Mouse (Mus musculus) heart, embryonic 11.5 days (tissue): ENCODE results near the gene Ovol2. TPM values are rescaled to one million over a fixed set of nuclear protein-coding genes. Genes with fewer than 3 reads are reported as not detected.

ENCODE experiments used
- ATAC-seq: fragments of 200-750 bp; cut with Nextera tagmentation; replicated peaks from 2 replicates; pipeline ENCODE4 v1.8.0; 2017; ENCODE audit warnings: moderate library complexity; ENCODE audit not compliant: insufficient number of reproducible peaks, low FRiP score, low TSS enrichment
- H3K27ac ChIP-seq: fragments of 300-500 bp; sonication (generic); 2 replicates; pipeline ENCODE4 v1.5.1; 2014; ENCODE audit warnings: mild to moderate bottlenecking, low read depth, low read length
- H3K27me3 ChIP-seq: fragments of 300-500 bp; sonication (generic); 2 replicates; pipeline ENCODE4 v1.6.1; 2014; ENCODE audit warnings: mild to moderate bottlenecking, low read length, mixed read lengths; ENCODE audit not compliant: control insufficient read depth, insufficient read depth
- H3K36me3 ChIP-seq: fragments of 300-500 bp; sonication (generic); 2 replicates; pipeline ENCODE4 v1.6.1; 2014; ENCODE audit warnings: mild to moderate bottlenecking, low read length, moderate library complexity, mixed read lengths; ENCODE audit not compliant: control insufficient read depth, insufficient read depth
- H3K4me1 ChIP-seq: fragments of 300-500 bp; sonication (generic); 2 replicates; pipeline ENCODE4 v1.6.1; 2014; ENCODE audit warnings: low read length; ENCODE audit not compliant: control insufficient read depth, insufficient read depth
- H3K4me2 ChIP-seq: fragments of 300-500 bp; sonication (generic); 2 replicates; pipeline ENCODE4 v1.6.1; 2014; ENCODE audit warnings: mild to moderate bottlenecking, moderate library complexity
- H3K4me3 ChIP-seq: fragments of 300-500 bp; sonication (generic); 2 replicates; pipeline ENCODE4 v1.5.1; 2014; ENCODE audit warnings: low read depth, low read length
- H3K9ac ChIP-seq: fragments of 300-500 bp; sonication (generic); 2 replicates; pipeline ENCODE4 v1.6.1; 2014; ENCODE audit warnings: mild to moderate bottlenecking, low read depth, low read length, moderate library complexity
- H3K9me3 ChIP-seq: fragments of 300-500 bp; sonication (generic); replicated peaks from 2 replicates; pipeline ENCODE4 v1.6.1; 2016; ENCODE audit warnings: low read length; ENCODE audit not compliant: control insufficient read depth
- WGBS: fragments of 180-500 bp; shearing (Covaris S2); extraction: QIAGEN DNeasy Blood & Tissue Kit; methylation state at CpG from one replicate; pipeline ENCODE4 v1.1.7; 2014; ENCODE audit not compliant: insufficient replicate concordance; 5-methylcytosine and 5-hydroxymethylcytosine counted together
- polyA plus RNA-seq: library from polyadenylated mRNA; unstranded; fragments of >200 nt; fragmentation: Nextera tagmentation; extraction: Ambion mirVana; gene quantifications from 2 replicates; pipeline ENCODE4 v1.2.1, GENCODE M21; 2014

Gene Ovol2
- polyA plus RNA-seq, 1 experiment from 2014 or later: 0.10 TPM

DNA sequence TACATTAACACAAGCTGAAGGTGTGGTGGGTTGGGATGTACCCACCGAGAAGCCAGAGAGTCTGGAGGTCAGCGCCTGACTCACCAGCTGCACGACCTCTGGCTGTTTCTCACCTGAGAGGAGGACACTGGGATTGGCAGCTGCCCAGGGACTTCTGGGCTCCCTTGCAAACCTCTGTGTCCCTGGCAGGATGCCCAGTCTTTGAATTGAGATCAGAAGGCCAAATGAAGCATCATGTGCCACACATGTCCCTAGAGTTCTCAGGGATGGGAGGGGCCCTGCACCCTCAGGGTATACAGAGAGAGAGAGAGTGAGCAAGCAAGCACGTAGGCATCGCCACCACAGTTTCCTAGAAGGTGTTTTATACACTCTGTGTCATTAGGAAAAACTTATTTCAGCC, 52.2 kb downstream of the Ovol2 start:
- 85% methylated on average over 5 of the region's 5 CpGs for WGBS
- Histone ChIP-seq H3K36me3 (peaks cover 3% of the 10 kb centered on the region), H3K9ac (no peak overlapping the region), H3K4me2 (no peak overlapping the region), H3K27me3 (no peaks in the 10 kb centered on the region), H3K4me1 (peaks cover 11% of the 10 kb centered on the region), H3K27ac (no peak overlapping the region), H3K9me3 (no peaks in the 10 kb centered on the region), H3K4me3 (no peak overlapping the region)
- no peak for ATAC-seq

DNA sequence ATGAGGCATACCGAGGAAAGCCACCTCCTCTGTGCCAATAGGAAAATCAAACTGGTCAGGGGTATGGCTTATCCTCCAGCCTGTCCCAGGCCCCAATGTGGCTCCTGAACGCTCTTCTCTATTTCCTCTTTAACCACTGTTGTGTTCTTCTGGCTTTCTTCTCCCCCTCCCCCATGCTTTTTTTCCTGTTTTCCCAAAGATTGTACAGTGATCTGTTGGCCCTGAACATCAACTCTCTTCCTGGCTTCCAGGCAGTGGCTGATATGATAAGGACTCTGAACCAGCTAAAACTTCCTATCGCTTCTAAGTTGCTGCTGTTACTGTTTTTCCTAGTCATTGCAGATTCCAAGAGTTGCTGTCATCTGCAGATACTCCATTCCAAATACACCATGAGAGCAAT, 55.1 kb downstream of the Ovol2 start:
- Histone ChIP-seq H3K36me3 (peaks cover 3% of the 10 kb centered on the region), H3K9me3 (no peaks in the 10 kb centered on the region), H3K27me3 (no peaks in the 10 kb centered on the region), H3K4me1 (peaks cover 12% of the 10 kb centered on the region), H3K27ac (peak overlapping the region; percentile 60; the same call in 1 of the 2 replicates), H3K4me2 (no peak overlapping the region), H3K4me3 (no peak overlapping the region), H3K9ac (no peak overlapping the region)
- peak; percentile 37; the same call in 1 of the 2 replicates for ATAC-seq
- 65% methylated on average over 3 of the region's 3 CpGs for WGBS

DNA sequence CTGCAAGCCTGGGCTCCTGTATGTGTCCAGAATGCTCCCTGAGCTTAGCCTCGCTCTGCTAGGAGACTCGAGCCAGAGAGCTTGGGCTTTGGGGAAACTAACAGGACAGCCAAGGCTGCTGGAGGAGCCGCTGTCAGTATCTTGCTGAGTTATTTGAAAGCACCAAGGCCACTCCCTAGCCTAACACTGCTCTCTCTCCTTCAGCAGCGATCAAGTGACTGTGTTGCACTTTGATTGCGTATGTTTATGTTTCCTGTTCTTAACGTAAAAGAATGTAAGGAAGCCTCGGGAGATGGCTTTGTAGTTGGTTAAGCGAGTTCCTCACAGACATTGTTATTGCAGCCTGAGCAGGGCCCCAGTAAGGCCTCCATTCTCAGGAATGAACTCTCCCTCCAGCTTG, 57.2 kb downstream of the Ovol2 start:
- H3K36me3 ChIP-seq: no peaks in the 10 kb centered on the region; the same call in none of the 2 replicates
- no peak overlapping the region for H3K4me3 ChIP-seq
- no peak overlapping the region for H3K4me2 ChIP-seq
- H3K4me1 ChIP-seq: peaks cover 10% of the 10 kb centered on the region
- no peaks in the 10 kb centered on the region for H3K27me3 ChIP-seq
- no peaks in the 10 kb centered on the region for H3K9me3 ChIP-seq
- 54% methylated on average over 8 of the region's 8 CpGs for WGBS
- peak overlapping the region; percentile 66 for H3K27ac ChIP-seq
- H3K9ac ChIP-seq: 0 out of 2 replicates have a peak overlapping the region, but pooled peaks have one; percentile 16
- no peak for ATAC-seq

DNA sequence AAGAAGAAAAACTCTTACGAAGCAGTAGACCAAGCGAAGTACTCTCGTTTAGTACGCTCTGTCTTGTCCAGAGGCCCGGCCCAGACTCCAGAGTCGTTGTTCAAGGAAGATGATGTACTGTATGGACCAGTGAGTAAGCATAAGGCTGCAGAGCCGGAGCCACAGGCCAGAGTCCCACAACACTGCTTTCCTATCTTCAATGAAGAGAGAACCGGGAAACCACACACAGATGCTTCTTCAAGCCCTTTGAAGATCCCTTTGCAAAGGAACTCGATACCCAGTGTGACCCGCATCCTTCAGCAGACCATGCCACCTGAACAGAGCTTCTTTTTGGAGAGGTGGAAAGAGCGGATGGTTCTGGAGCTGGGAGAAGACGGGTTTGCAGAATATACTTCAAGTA, 59.9 kb downstream of the Ovol2 start:
- Histone ChIP-seq H3K27ac (no peak overlapping the region), H3K4me2 (no peak overlapping the region), H3K4me3 (no peak overlapping the region), H3K27me3 (no peaks in the 10 kb centered on the region), H3K9me3 (no peaks in the 10 kb centered on the region), H3K9ac (0 out of 2 replicates have a peak overlapping the region, but pooled peaks have one; percentile 10), H3K4me1 (peaks cover 22% of the 10 kb centered on the region), H3K36me3 (no peaks in the 10 kb centered on the region; the same call in 1 of the 2 replicates)
- 86% methylated on average over 12 of the region's 12 CpGs for WGBS
- no peak for ATAC-seq

DNA sequence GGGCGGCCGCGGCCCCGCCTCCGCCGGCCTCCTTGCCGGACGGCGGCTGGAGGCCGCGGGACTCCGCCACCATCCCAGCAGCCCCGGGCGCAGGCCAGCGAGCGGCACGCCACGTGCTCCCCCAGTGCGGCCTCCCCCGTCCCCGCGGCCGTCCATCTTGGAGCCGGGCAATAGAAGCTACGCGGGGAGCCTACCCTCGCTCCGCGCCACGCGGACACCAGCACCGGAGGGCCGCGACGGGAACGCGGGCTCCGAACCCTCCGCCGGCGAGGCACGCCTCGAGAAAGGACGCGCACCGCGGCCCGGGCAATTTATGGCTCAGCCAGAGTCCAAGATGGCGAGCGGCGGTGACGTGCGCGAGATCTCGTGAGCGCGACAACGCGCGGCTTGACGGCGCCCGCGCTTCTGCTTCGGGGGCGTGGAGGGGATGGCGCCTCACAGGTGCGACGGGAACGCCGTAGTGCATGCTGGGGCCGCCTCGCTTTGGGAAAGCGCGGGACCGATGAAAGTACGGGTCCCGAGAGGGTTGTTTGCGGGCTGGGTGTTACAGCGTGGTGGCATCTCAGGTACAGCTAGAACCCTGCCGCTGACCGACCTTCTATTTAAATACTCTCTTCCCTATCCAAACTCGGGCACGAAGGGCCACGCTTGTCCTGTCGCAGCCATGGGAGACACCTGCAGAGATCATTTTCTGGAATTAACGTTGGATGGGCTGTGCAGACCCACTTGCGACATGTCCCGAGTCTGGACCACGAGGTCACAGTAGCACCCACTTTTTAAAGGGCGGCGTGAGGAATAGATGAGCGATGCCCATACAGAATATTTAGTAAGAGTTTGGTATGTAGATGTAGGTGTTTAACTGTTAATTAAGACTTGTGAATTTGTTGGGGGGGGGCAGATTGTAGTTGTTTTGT, 61.2 kb downstream of the Ovol2 start, which contains the start of the genes Mgme1 and Snx5:
Gene Mgme1 (plus strand): TSS at position 157 of the 914 bp plus-strand sequence.
Gene Snx5 (minus strand): TSS at position 400 of the 914 bp plus-strand sequence.
- H3K4me1 ChIP-seq: peaks cover 24% of the 10 kb centered on the region
- WGBS: under 1% methylated on average over 93 of the region's 93 CpGs
- H3K4me2 ChIP-seq: peak within 1 kb of the TSS; percentile 83
- H3K27me3 ChIP-seq: no peaks in the 10 kb centered on the region
- H3K9ac ChIP-seq: peak within 1 kb of the TSS; percentile 100
- H3K36me3 ChIP-seq: no peaks in the 10 kb centered on the region; the same call in 1 of the 2 replicates
- peak within 1 kb of the TSS; percentile 97 for H3K27ac ChIP-seq
- peak; percentile 92 for ATAC-seq
- H3K4me3 ChIP-seq: peak within 1 kb of the TSS; percentile 79
- H3K9me3 ChIP-seq: no peaks in the 10 kb centered on the region

DNA sequence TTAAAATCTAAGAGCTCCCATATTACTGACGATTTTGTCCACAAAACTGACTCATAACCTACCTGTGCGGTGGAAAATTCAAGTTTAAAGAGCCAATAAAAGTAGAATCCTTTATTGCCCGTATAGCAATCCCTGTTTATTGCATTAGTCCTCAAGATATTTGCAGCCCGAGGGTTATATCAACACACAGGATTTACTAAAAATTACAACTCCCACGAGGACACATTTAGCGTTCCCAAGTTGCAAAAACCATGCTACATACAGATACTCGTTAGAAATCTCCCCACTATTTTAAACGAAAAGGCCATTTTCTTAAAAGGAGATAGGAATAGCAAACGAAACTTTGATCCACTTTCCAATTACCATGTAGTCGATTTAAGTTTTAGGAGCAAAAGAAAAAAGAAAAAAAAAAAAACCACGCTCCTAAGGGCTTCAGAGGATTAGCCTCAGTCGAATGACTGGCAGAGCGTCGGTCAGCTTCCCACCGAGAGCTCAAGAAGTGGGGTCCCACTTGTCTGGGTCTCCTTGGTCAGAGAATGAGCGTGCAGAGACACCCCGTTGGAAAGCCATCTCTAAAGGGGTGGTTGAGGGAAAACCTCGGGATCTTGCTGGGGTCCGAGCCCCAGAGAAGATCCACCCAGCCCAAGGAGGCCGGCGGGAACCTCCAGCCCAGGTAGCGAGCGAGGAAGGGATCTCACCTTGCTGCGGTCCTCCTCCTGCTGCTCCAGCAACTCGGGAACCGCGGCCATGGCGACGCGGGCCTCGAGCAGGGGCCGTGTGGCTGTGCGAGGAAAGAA, 62.1 kb downstream of the Ovol2 start:
- no peaks in the 10 kb centered on the region for H3K9me3 ChIP-seq
- ATAC-seq: 0 out of 2 replicates have a peak, but pooled peaks have one; percentile 2
- H3K9ac ChIP-seq: peak overlapping the region; percentile 100
- no peaks in the 10 kb centered on the region; the same call in 1 of the 2 replicates for H3K36me3 ChIP-seq
- H3K4me1 ChIP-seq: peaks cover 24% of the 10 kb centered on the region
- H3K27ac ChIP-seq: peak overlapping the region; percentile 97
- peak overlapping the region; percentile 83 for H3K4me2 ChIP-seq
- peak overlapping the region; percentile 79 for H3K4me3 ChIP-seq
- no peaks in the 10 kb centered on the region for H3K27me3 ChIP-seq
- WGBS: under 1% methylated on average over 28 of the region's 33 CpGs

DNA sequence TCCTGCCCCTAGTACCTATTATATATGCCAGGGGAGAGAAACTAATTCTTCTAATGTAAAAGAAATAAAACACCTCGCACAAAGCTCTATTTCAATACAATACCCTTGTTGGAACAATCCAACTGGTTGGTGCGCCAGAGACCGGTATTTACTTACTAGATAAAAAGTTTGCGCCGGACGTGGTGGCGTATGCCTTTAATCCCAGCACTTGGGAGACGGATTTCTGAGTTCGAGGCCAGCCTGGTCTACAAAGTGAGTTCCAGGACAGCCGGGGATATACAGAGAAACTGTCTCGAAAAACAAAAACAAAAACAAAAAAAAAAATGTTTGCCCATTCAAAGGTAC, 62.7 kb downstream of the Ovol2 start:
- no peaks in the 10 kb centered on the region; the same call in 1 of the 2 replicates for H3K36me3 ChIP-seq
- peak overlapping the region; percentile 100 for H3K9ac ChIP-seq
- H3K27me3 ChIP-seq: no peaks in the 10 kb centered on the region
- H3K4me3 ChIP-seq: peak overlapping the region; percentile 79
- H3K9me3 ChIP-seq: no peaks in the 10 kb centered on the region
- H3K27ac ChIP-seq: peak overlapping the region; percentile 35; the same call in 1 of the 2 replicates
- H3K4me1 ChIP-seq: peaks cover 21% of the 10 kb centered on the region
- under 1% methylated on average over 11 of the region's 11 CpGs for WGBS
- no peak for ATAC-seq
- peak overlapping the region; percentile 83 for H3K4me2 ChIP-seq
